Mouse (Mus musculus) ES-Bruce4 (cell line): Measurements from ENCODE around the gene Cks2.

Experiments used
- CTCF ChIP-seq: IDR thresholded peaks from one replicate; pipeline ENCODE4 v1.8.1; 2011; ENCODE audit warnings: low read depth, low read length
- EP300 ChIP-seq: IDR thresholded peaks from 2 replicates; pipeline ENCODE4 v1.6.1; 2011; ENCODE audit warnings: low read depth, low read length; ENCODE audit not compliant: insufficient read depth
- POLR2A ChIP-seq: IDR thresholded peaks from one replicate; pipeline ENCODE4 v1.8.1; 2011; ENCODE audit warnings: low read length; ENCODE audit not compliant: insufficient read depth

DNA sequence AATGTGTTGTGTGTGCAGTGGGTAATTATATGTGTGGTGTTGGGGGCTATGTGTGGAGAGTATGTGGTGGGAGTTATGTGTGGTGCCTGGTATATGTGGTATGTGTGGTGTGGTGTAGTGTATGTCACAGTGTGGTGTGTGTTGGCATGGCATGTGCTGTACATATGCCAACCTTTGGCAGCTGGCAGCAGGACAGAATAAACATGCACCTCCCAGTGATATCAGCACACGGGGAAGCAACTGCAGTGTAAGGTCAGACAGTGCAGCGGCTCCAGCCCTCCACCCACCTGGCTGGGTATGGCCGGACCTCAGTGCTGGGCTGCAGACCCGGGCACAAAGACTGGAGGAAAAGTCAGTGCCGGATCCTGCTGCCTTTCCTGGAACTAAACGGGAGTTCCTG lies 52.4 kb downstream of the Cks2 start:
- no peak for TF ChIP-seq POLR2A
- no peak for TF ChIP-seq CTCF
- TF ChIP-seq EP300, result no peak
